Mouse (Mus musculus): ENCODE data around the gene Nrxn3. TPM values are rescaled to one million over a fixed set of nuclear protein-coding genes. Genes with fewer than 3 reads are reported as not detected.

The Nrxn3 gene
- polyA plus RNA-seq, 1 experiment = 1.0 TPM

- WGBS = 67% methylated on average over 2 of the region's 2 CpGs
- Histone ChIP-seq H3K27ac (ENCODE audit: control insufficient read depth, insufficient read depth, low read depth, low read length, poor library complexity) (no peak overlapping the region), H3K4me3 (replicated peaks; ENCODE audit: control insufficient read depth, low read depth, low read length) (no peak overlapping the region), H3K4me1 (ENCODE audit: control insufficient read depth, insufficient read depth, low read length) (no peaks in the 10 kb centered on the region)
- no peak for TF ChIP-seq CTCF (IDR thresholded peaks at IDR 0.05; ENCODE audit: control insufficient read depth, insufficient read depth, low read length)
- TF ChIP-seq POLR2A (IDR thresholded peaks at IDR 0.05; ENCODE audit: borderline replicate concordance, control insufficient read depth, low read depth, low read length) = no peak
Observed at GRCm38 (mm10) chr12:90229062-90229461, 1506.4 kb downstream of the Nrxn3 start.

DNA sequence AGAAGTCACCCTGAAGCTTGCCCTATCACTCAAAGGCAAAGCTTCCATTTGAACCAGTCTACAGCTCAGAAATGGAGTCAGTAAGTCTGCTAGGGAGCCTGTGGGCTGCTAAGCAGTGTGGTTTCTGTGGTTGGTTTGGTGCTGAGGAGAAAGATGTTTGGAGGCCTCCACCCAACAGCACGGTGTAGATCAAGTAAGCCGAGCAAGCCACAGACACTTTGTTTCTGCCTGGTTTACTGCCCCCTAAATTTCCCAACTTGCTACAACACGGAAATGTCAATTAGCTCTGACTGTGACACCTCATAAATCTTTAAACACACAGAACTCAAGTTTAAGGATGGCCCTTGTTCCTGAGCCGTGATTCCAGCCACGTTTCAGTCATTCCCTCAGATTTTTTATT is 1513.4 kb downstream of the Nrxn3 start:
- 1% methylated on average over 5 of the region's 5 CpGs for WGBS
- no peaks in the 10 kb centered on the region for H3K4me1 ChIP-seq (ENCODE audit: control insufficient read depth, insufficient read depth, low read length)
- TF ChIP-seq CTCF (IDR thresholded peaks at IDR 0.05; ENCODE audit: control insufficient read depth, insufficient read depth, low read length) (no peak), POLR2A (IDR thresholded peaks at IDR 0.05; ENCODE audit: borderline replicate concordance, control insufficient read depth, low read depth, low read length) (no peak)

GRCm38 (mm10) chr12:90260301-90260700 is 1537.6 kb downstream of the Nrxn3 start:
- TF ChIP-seq CTCF (IDR thresholded peaks at IDR 0.05; ENCODE audit: control insufficient read depth, insufficient read depth, low read length) = no peak
- no peak for TF ChIP-seq POLR2A (IDR thresholded peaks at IDR 0.05; ENCODE audit: borderline replicate concordance, control insufficient read depth, low read depth, low read length)
- Histone ChIP-seq H3K4me3 (replicated peaks; ENCODE audit: control insufficient read depth, low read depth, low read length) (no peak overlapping the region), H3K4me1 (ENCODE audit: control insufficient read depth, insufficient read depth, low read length) (no peaks in the 10 kb centered on the region), H3K27ac (ENCODE audit: control insufficient read depth, insufficient read depth, low read depth, low read length, poor library complexity) (no peak overlapping the region)
- 61% methylated on average over 4 of the region's 4 CpGs for WGBS

More for the DNA sequence above, 1513.4 kb downstream of the Nrxn3 start:
- Histone ChIP-seq H3K27ac (ENCODE audit: control insufficient read depth, insufficient read depth, low read depth, low read length, poor library complexity) (no peak overlapping the region), H3K4me3 (replicated peaks; ENCODE audit: control insufficient read depth, low read depth, low read length) (no peak overlapping the region)

- TF ChIP-seq POLR2A (IDR thresholded peaks at IDR 0.05; ENCODE audit: borderline replicate concordance, control insufficient read depth, low read depth, low read length) (no peak), CTCF (IDR thresholded peaks at IDR 0.05; ENCODE audit: control insufficient read depth, insufficient read depth, low read length) (no peak)
- Histone ChIP-seq H3K4me1 (ENCODE audit: control insufficient read depth, insufficient read depth, low read length) (no peaks in the 10 kb centered on the region), H3K27ac (ENCODE audit: control insufficient read depth, insufficient read depth, low read depth, low read length, poor library complexity) (no peak overlapping the region), H3K4me3 (replicated peaks; ENCODE audit: control insufficient read depth, low read depth, low read length) (no peak overlapping the region)
- WGBS = 76% methylated on average over 2 of the region's 2 CpGs
Observed at GRCm38 (mm10) chr12:90268111-90268510, 1545.4 kb downstream of the Nrxn3 start.

GRCm38 (mm10) chr12:90270763-90271379 is 1548.2 kb downstream of the Nrxn3 start:
- TF ChIP-seq CTCF (IDR thresholded peaks at IDR 0.05; ENCODE audit: control insufficient read depth, insufficient read depth, low read length) = no peak
- TF ChIP-seq POLR2A (IDR thresholded peaks at IDR 0.05; ENCODE audit: borderline replicate concordance, control insufficient read depth, low read depth, low read length) = no peak
- H3K4me1 ChIP-seq (ENCODE audit: control insufficient read depth, insufficient read depth, low read length) = no peaks in the 10 kb centered on the region

GRCm38 (mm10) chr12:90274621-90275236 is 1552.1 kb downstream of the Nrxn3 start:
- no peak overlapping the region for H3K4me3 ChIP-seq (replicated peaks; ENCODE audit: control insufficient read depth, low read depth, low read length)
- H3K27ac ChIP-seq (ENCODE audit: control insufficient read depth, insufficient read depth, low read depth, low read length, poor library complexity) = no peak overlapping the region
- 73% methylated on average over 7 of the region's 7 CpGs for WGBS
- no peaks in the 10 kb centered on the region for H3K4me1 ChIP-seq (ENCODE audit: control insufficient read depth, insufficient read depth, low read length)
- TF ChIP-seq POLR2A (IDR thresholded peaks at IDR 0.05; ENCODE audit: borderline replicate concordance, control insufficient read depth, low read depth, low read length) (no peak), CTCF (IDR thresholded peaks at IDR 0.05; ENCODE audit: control insufficient read depth, insufficient read depth, low read length) (no peak)

More at GRCm38 (mm10) chr12:90270763-90271379, 1548.2 kb downstream of the Nrxn3 start:
- Histone ChIP-seq H3K4me3 (replicated peaks; ENCODE audit: control insufficient read depth, low read depth, low read length) (no peak overlapping the region), H3K27ac (ENCODE audit: control insufficient read depth, insufficient read depth, low read depth, low read length, poor library complexity) (no peak overlapping the region)

DNA sequence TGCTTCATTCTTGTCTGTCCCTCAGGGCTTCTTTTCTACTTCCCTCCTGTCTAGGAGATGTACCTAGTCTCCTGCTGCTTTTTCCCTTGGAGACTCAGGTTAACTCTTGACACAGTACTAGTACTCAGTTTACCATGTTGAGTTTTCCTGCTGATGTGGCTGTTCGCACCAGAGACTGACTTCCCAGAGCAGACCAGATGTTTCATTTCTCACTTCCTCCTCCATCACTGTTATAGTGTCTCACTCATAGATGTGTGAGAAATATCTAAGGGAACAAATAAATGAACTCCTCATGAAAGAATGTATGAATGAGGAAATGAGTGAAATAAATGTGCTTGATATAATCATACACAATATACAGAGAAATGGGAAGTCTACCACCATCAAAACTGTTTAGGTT is 1558.6 kb downstream of the Nrxn3 start:
- 70% methylated on average over 1 of the region's 1 CpGs for WGBS
- Histone ChIP-seq H3K4me1 (ENCODE audit: control insufficient read depth, insufficient read depth, low read length) (no peaks in the 10 kb centered on the region), H3K4me3 (replicated peaks; ENCODE audit: control insufficient read depth, low read depth, low read length) (no peak overlapping the region), H3K27ac (ENCODE audit: control insufficient read depth, insufficient read depth, low read depth, low read length, poor library complexity) (no peak overlapping the region)
- no peak for TF ChIP-seq CTCF (IDR thresholded peaks at IDR 0.05; ENCODE audit: control insufficient read depth, insufficient read depth, low read length)
- no peak for TF ChIP-seq POLR2A (IDR thresholded peaks at IDR 0.05; ENCODE audit: borderline replicate concordance, control insufficient read depth, low read depth, low read length)

DNA sequence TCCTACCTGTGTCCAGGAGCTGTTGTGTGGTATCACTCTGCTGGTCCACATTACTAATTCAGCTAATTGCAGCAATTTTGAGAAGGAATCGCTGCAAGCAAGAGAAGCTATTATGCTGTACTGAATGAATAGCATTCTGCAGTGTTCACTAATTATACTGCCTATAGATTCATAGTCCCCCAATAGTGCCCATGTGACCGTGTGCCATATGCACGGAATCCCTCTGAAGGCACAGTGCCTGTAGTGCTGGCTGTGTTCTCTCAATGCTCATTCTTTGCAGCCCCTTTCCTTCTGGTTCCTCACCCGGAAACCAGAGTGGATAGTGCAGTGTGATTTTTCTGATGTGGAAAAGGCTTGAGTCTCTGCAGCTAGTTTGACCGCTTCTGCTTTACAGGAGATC is 1560.3 kb downstream of the Nrxn3 start:
- no peak overlapping the region for H3K4me3 ChIP-seq (replicated peaks; ENCODE audit: control insufficient read depth, low read depth, low read length)
- no peaks in the 10 kb centered on the region for H3K4me1 ChIP-seq (ENCODE audit: control insufficient read depth, insufficient read depth, low read length)
- H3K27ac ChIP-seq (ENCODE audit: control insufficient read depth, insufficient read depth, low read depth, low read length, poor library complexity) = no peak overlapping the region
- TF ChIP-seq CTCF (IDR thresholded peaks at IDR 0.05; ENCODE audit: control insufficient read depth, insufficient read depth, low read length) = no peak
- TF ChIP-seq POLR2A (IDR thresholded peaks at IDR 0.05; ENCODE audit: borderline replicate concordance, control insufficient read depth, low read depth, low read length) = no peak
- 77% methylated on average over 5 of the region's 5 CpGs for WGBS
